9 mouse cellular contexts compared by ENCODE assay signal in genomic region chr14:78273571-78273970, GRCm38 (mm10). TPM values are rescaled to one million over a fixed set of nuclear protein-coding genes. Genes with fewer than 3 reads are reported as not detected.
A peak's percentile ranks its signal among the peaks of the same experiment; 100 is the strongest.
DNase-seq lines count a peak whose midpoint lies in the region; ATAC-seq and TF ChIP-seq lines count a peak whose summit lies in the region.
"Had no signal": no experiment of that assay in that cellular context is flagged by ENCODE, and none has a peak within 500 bp of the region (broad histone marks: within the 10 kb centered on the region; RNA-seq: fewer than 3 reads in every experiment).

No protein-coding gene starts in this region.

- H3K27ac ChIP-seq in heart, embryonic 12.5 days (ENCODE audit: poor library complexity, severe bottlenecking): no peak overlapping the region
- H3K27ac ChIP-seq in liver, postnatal 0 days (ENCODE audit: low read depth): no peak overlapping the region
- H3K27ac ChIP-seq: embryonic facial prominence, embryonic 12.5 days had no signal

- no peaks in the 10 kb centered on the region; the same call in 1 of the 2 replicates for H3K9me3 ChIP-seq in heart, embryonic 12.5 days (replicated peaks)
- H3K9me3 ChIP-seq in liver, postnatal 0 days (ENCODE audit: low read length): no peaks in the 10 kb centered on the region
- H3K9me3 ChIP-seq: embryonic facial prominence, embryonic 12.5 days had no signal

- H3K27me3 ChIP-seq in heart, embryonic 12.5 days (replicated peaks): no peaks in the 10 kb centered on the region
- no peaks in the 10 kb centered on the region for H3K27me3 ChIP-seq in liver, postnatal 0 days (ENCODE audit: insufficient read depth, low read length)
- H3K27me3 ChIP-seq: embryonic facial prominence, embryonic 12.5 days had no signal

- no peaks in the 10 kb centered on the region for H3K36me3 ChIP-seq in heart, embryonic 12.5 days
- H3K36me3 ChIP-seq in liver, postnatal 0 days (replicated peaks; ENCODE audit: insufficient read depth, low read length): no peaks in the 10 kb centered on the region
- H3K36me3 ChIP-seq: embryonic facial prominence, embryonic 12.5 days had no signal

- H3K9ac ChIP-seq in heart, embryonic 12.5 days: no peak overlapping the region
- H3K9ac ChIP-seq in liver, postnatal 0 days (replicated peaks): no peak overlapping the region
- H3K9ac ChIP-seq: embryonic facial prominence, embryonic 12.5 days had no signal

- TF ChIP-seq EP300 in liver, postnatal 0 days (IDR thresholded peaks at IDR 0.05; ENCODE audit: low read depth): no peak

- H3K4me1 ChIP-seq in heart, embryonic 12.5 days (replicated peaks): no peaks in the 10 kb centered on the region
- H3K4me1 ChIP-seq in liver, postnatal 0 days (ENCODE audit: insufficient read depth): no peaks in the 10 kb centered on the region
- H3K4me1 ChIP-seq: embryonic facial prominence, embryonic 12.5 days had no signal

- H3K4me2 ChIP-seq in heart, embryonic 12.5 days: no peak overlapping the region
- H3K4me2 ChIP-seq in liver, postnatal 0 days (ENCODE audit: low read depth, low read length): no peak overlapping the region
- H3K4me2 ChIP-seq: embryonic facial prominence, embryonic 12.5 days had no signal

- no peak for ATAC-seq in heart, embryonic 12.5 days (ENCODE audit: insufficient number of reproducible peaks, low FRiP score)
- ATAC-seq in granulocyte monocyte progenitor cell, adult 5-6 weeks (replicated peaks; ENCODE audit: poor library complexity, severe bottlenecking): peak; percentile 77
- no peak for ATAC-seq in liver, postnatal 0 days
- ATAC-seq in monocyte, adult 5-6 weeks (replicated peaks; ENCODE audit: insufficient number of reproducible peaks, low FRiP score, low TSS enrichment, poor library complexity, severe bottlenecking): no peak

- WGBS in heart, embryonic 12.5 days: 71% methylated on average over 7 of the region's 7 CpGs
- WGBS in liver, postnatal 0 days (ENCODE audit: insufficient replicate concordance): 67% methylated on average over 7 of the region's 7 CpGs

- no peak overlapping the region for H3K4me3 ChIP-seq in heart, embryonic 12.5 days
- H3K4me3 ChIP-seq in liver, postnatal 0 days (ENCODE audit: low read depth, low read length): no peak overlapping the region
- H3K4me3 ChIP-seq: embryonic facial prominence, embryonic 12.5 days had no signal

- peak; percentile 67 for DNase-seq in heart, postnatal 4 days
- peak; percentile 88 for DNase-seq in CD4-positive, CD25-positive, alpha-beta regulatory T cell, adult 2 months (ENCODE audit: low read depth, low spot score)
- DNase-seq in adrenal gland, adult (ENCODE audit: inconsistent age in 2 of 2, low spot score in 1 of 2): peak; percentile 60 to 91
- peak; percentile 64 for DNase-seq in liver, postnatal 0 days
- peak; percentile 14 to 20 for DNase-seq in spleen, postnatal 36 days (ENCODE audit: low spot score in 2 of 2)

- peak; percentile 84 for TF ChIP-seq CTCF in liver, postnatal 0 days (IDR thresholded peaks at IDR 0.05; ENCODE audit: low read depth)

RNA-seq across cellular contexts. Expression of gene Tnfsf11, which starts 34.3 kb away (rescaled TPM):
- not detected for total RNA-seq in heart, postnatal 4 days (2021)
- polyA plus RNA-seq in heart, embryonic 12.5 days (2016; fragmentation: Nextera tagmentation; extraction: Ambion mirVana): 0.10 and 0.44 TPM in 2 replicates
- not detected in 2 replicates for total RNA-seq in granulocyte monocyte progenitor cell, adult 5-6 weeks (2014; fragmentation: Nextera tagmentation)
- total RNA-seq in granulocyte monocyte progenitor cell, adult 5-6 weeks (2017): not detected in 2 replicates
- polyA plus RNA-seq in liver, postnatal 0 days (2015; fragmentation: Nextera tagmentation; extraction: Ambion mirVana): not detected in 2 replicates
- not detected in 3 replicates for total RNA-seq in monocyte, adult 5-6 weeks (2017)

Comparison
In these comparisons a context has a peak if more than half of its experiments do, and no peak if none do; other contexts are left out.
1. DNase-seq: peak in every context shown above with its lines; median percentile 88 in CD4-positive, CD25-positive, alpha-beta regulatory T cell, adult 2 months; 76 in adrenal gland, adult; 67 in heart, postnatal 4 days; 64 in liver, postnatal 0 days; 17 in spleen, postnatal 36 days.